Mouse (Mus musculus) embryonic facial prominence, embryonic 13.5 days (tissue): ENCODE measurements at regions not wholly inside any gene's neighbourhood (a gene's known extent, or its start where the extent isn't known, plus 50 kb on each side); places are given as distances from the start of the nearest gene placed in this dataset.

ENCODE experiments used
- ATAC-seq: fragments of 200-750 bp; cut with Nextera tagmentation; 2 replicates; pipeline ENCODE4 v1.8.0; 2017; ENCODE audit warnings: low read depth; ENCODE audit not compliant: insufficient number of reproducible peaks, insufficient read depth, low FRiP score, low TSS enrichment
- H3K27ac ChIP-seq: fragments of 300-500 bp; sonication (generic); 2 replicates; pipeline ENCODE4 v1.5.1; 2015; ENCODE audit warnings: moderate library complexity, mild to moderate bottlenecking, inconsistent platforms
- H3K27me3 ChIP-seq: fragments of 300-500 bp; sonication (generic); 2 replicates; pipeline ENCODE4 v1.6.1; 2015; ENCODE audit warnings: mild to moderate bottlenecking, inconsistent platforms
- H3K36me3 ChIP-seq: fragments of 300-500 bp; sonication (generic); 2 replicates; pipeline ENCODE4 v1.6.1; 2015; ENCODE audit warnings: mild to moderate bottlenecking, inconsistent platforms
- H3K4me1 ChIP-seq: fragments of 300-500 bp; sonication (generic); 2 replicates; pipeline ENCODE4 v1.6.1; 2015; ENCODE audit warnings: inconsistent platforms
- H3K4me2 ChIP-seq: fragments of 300-500 bp; sonication (generic); 2 replicates; pipeline ENCODE4 v1.6.1; 2015; ENCODE audit warnings: moderate library complexity, mild to moderate bottlenecking, inconsistent platforms
- H3K4me3 ChIP-seq: fragments of 300-500 bp; sonication (generic); 2 replicates; pipeline ENCODE4 v1.5.1; 2015; ENCODE audit warnings: mild to moderate bottlenecking, inconsistent platforms
- H3K9ac ChIP-seq: fragments of 300-500 bp; sonication (generic); 2 replicates; pipeline ENCODE4 v1.6.1; 2015; ENCODE audit warnings: mild to moderate bottlenecking, inconsistent platforms
- H3K9me3 ChIP-seq: fragments of 300-500 bp; sonication (generic); 2 replicates; pipeline ENCODE4 v1.6.1; 2016; ENCODE audit warnings: inconsistent platforms
- WGBS: fragments of 180-500 bp; shearing (Covaris S2); methylation state at CpG from one replicate; pipeline ENCODE4 v1.1.7; 2015; ENCODE audit warnings: mixed read lengths; 5-methylcytosine and 5-hydroxymethylcytosine counted together

DNA sequence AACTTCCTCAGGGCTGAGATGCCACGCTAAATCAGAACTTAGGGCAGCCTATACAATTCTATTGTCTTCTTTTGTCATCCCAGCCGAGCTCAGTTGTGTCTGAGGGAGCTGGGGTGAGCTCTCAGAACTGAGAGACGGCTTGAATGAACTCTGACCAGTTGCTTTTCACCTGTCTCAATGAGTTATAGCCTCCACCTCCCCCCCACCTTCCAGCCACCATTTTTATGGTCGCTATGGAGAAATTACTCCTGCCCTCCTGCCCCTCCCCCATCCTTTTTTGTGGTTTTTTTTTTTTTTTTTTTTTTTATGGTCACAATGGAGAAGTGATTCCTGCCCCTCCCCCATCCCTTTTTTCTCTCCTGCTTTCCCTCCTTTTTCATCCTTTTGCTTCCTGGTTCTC lies 251.6 kb upstream of the Gm10131 start:
- H3K4me2 ChIP-seq, result no peak overlapping the region
- H3K27me3 ChIP-seq, result no peaks in the 10 kb centered on the region
- no peak for ATAC-seq
- H3K4me1 ChIP-seq, result no peaks in the 10 kb centered on the region
- H3K9ac ChIP-seq, result no peak overlapping the region
- WGBS, result 75% methylated on average over 4 of the region's 4 CpGs
- H3K4me3 ChIP-seq, result no peak overlapping the region
- no peak overlapping the region for H3K27ac ChIP-seq
- H3K9me3 ChIP-seq, result no peaks in the 10 kb centered on the region
- no peaks in the 10 kb centered on the region for H3K36me3 ChIP-seq

GRCm38 (mm10) chr8:34361377-34361776 lies 249.8 kb upstream of the Gm10131 start:
- Histone ChIP-seq H3K9ac (no peak overlapping the region), H3K27ac (no peak overlapping the region), H3K4me1 (no peaks in the 10 kb centered on the region), H3K4me2 (no peak overlapping the region), H3K36me3 (no peaks in the 10 kb centered on the region), H3K9me3 (no peaks in the 10 kb centered on the region), H3K27me3 (no peaks in the 10 kb centered on the region), H3K4me3 (no peak overlapping the region)
- 82% methylated on average over 3 of the region's 3 CpGs for WGBS
- no peak for ATAC-seq

- ATAC-seq, result no peak
- Histone ChIP-seq H3K4me3 (no peak overlapping the region), H3K36me3 (no peaks in the 10 kb centered on the region), H3K9ac (no peak overlapping the region), H3K27me3 (no peaks in the 10 kb centered on the region), H3K4me1 (no peaks in the 10 kb centered on the region), H3K27ac (no peak overlapping the region), H3K4me2 (no peak overlapping the region), H3K9me3 (no peaks in the 10 kb centered on the region)
- 59% methylated on average over 2 of the region's 2 CpGs for WGBS
Observed at GRCm38 (mm10) chr8:34359776-34360175, 248.2 kb upstream of the Gm10131 start.

DNA sequence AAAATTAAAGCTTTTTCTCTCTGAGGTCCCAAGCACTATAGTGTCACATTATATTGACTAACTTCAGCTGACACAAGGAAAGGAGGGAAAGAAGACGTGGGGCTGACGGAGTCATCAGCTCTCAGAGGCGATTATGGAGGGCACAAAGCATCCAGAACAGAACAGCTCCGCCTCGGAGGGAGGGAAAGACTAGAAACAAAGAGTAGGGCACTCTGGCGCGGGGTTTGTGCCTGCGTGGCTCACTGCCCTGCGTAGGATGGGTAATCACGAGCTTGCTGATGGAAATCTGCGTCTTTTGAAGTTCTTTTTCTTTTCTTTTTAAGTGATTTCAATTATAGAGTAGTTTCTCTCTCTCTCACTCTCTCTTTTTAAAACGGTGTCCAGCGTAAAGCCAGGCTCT lies 243.5 kb upstream of the Gm10131 start:
- 64% methylated on average over 13 of the region's 13 CpGs for WGBS
- Histone ChIP-seq H3K9me3 (no peaks in the 10 kb centered on the region), H3K9ac (no peak overlapping the region), H3K4me1 (no peaks in the 10 kb centered on the region), H3K27ac (no peak overlapping the region), H3K4me3 (no peak overlapping the region), H3K4me2 (no peak overlapping the region), H3K36me3 (no peaks in the 10 kb centered on the region), H3K27me3 (no peaks in the 10 kb centered on the region)
- no peak for ATAC-seq

- Histone ChIP-seq H3K9me3 (no peaks in the 10 kb centered on the region), H3K27me3 (no peaks in the 10 kb centered on the region), H3K4me1 (no peaks in the 10 kb centered on the region), H3K27ac (peak overlapping the region; percentile 60; the same call in 1 of the 2 replicates), H3K9ac (no peak overlapping the region), H3K36me3 (no peaks in the 10 kb centered on the region), H3K4me3 (no peak overlapping the region), H3K4me2 (no peak overlapping the region)
- WGBS, result 64% methylated on average over 6 of the region's 6 CpGs
- no peak for ATAC-seq
Observed at GRCm38 (mm10) chr8:34353140-34353855, 241.8 kb upstream of the Gm10131 start.

DNA sequence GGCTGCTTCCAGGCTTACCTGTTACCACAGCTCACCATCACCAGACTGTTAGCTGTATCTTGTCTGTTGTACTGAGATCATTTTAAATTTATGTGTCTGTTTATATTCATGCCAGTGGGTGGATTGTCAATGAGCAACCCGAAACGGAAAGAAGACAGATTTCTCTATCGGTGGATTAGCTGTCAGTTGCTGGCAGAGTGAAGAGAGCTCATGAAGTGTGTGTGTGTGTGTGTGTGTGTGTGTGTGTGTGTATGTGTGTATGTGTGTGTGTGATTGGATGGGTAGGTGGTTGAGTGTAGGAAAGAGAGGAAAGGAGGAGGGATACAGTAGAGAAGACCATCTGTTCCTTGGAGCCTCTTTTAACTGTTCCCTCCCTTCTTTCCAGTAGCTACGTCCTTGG lies 223.3 kb upstream of the Gm10131 start:
- H3K9me3 ChIP-seq, result no peaks in the 10 kb centered on the region
- no peaks in the 10 kb centered on the region for H3K27me3 ChIP-seq
- H3K4me2 ChIP-seq, result no peak overlapping the region
- H3K4me1 ChIP-seq, result no peaks in the 10 kb centered on the region
- no peaks in the 10 kb centered on the region for H3K36me3 ChIP-seq
- WGBS, result 85% methylated on average over 4 of the region's 4 CpGs
- H3K9ac ChIP-seq, result no peak overlapping the region
- no peak overlapping the region for H3K27ac ChIP-seq
- no peak overlapping the region for H3K4me3 ChIP-seq
- ATAC-seq, result no peak

DNA sequence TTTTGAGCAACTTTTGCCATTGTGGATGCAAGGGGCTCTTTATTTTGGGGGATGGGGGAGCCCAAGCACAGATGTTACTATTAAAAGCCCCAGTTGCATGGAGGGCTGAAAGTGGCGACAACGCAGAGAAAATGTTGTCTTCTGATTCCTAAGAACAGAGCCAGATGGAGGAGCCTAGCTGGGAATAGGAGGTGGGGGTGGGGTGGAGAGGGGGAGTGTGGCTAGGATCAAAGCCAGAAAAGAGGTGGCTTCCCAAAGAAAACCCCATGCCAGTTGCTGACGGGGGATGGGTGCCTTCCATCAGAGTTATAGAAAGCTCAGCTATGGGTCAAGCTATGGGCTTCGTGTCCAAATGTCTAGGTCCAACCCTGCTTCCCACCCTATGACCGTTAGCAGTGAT lies 220.1 kb upstream of the Gm10131 start:
- Histone ChIP-seq H3K27ac (no peak overlapping the region), H3K9ac (no peak overlapping the region), H3K9me3 (no peaks in the 10 kb centered on the region), H3K4me1 (peaks cover 5% of the 10 kb centered on the region), H3K4me3 (no peak overlapping the region), H3K4me2 (no peak overlapping the region), H3K27me3 (0 out of 2 replicates have a peak, but pooled peaks cover 4% of the 10 kb centered on the region), H3K36me3 (no peaks in the 10 kb centered on the region)
- ATAC-seq, result no peak
- WGBS, result 58% methylated on average over 5 of the region's 5 CpGs

GRCm38 (mm10) chr8:34326614-34326965 lies 215.1 kb upstream of the Gm10131 start:
- Histone ChIP-seq H3K4me2 (peak overlapping the region; percentile 66), H3K9me3 (no peaks in the 10 kb centered on the region), H3K27ac (no peak overlapping the region), H3K36me3 (no peaks in the 10 kb centered on the region), H3K27me3 (peaks cover 23% of the 10 kb centered on the region), H3K4me1 (peaks cover 19% of the 10 kb centered on the region), H3K4me3 (peak overlapping the region; percentile 34), H3K9ac (peak overlapping the region; percentile 37)
- WGBS, result 4% methylated on average over 15 of the region's 15 CpGs
- ATAC-seq, result no peak

DNA sequence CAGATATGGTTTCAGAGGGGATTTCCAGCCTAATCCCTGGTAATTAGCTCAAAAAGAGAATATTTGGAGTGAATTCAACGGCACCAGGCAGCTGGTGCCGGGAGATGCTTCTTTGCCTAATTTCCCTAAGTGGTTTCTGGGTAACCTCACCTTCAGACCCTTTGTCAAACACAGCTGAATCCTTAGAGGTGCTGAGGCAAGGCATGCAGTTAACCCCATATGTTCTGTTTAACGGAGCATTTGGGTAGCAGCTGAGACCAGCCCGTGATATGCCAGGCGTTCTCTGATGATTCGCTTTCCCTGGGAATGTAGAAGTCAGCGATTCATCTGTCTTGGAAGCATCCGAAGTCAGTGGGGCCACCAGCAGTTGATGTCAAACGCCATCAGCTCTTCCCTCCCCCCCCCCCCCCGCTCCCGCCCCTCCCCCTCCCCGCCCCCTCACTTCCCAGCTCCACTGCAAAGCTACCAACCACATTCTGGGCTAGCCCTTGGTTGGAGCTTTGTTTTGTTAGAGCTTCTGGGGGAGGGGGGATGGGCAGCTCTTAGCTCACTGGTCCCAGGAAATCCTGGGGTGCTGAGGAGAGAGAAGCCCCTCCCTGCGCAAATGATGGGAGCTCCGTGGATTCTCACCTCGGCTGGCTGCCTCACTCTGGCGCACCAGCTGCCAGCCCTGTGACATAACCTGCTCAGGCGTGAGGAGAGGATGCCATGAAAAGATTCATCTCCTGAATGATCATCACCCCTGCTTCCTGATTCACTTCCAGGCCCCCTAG lies 214.5 kb upstream of the Gm10131 start:
- Histone ChIP-seq H3K4me1 (peaks cover 19% of the 10 kb centered on the region), H3K4me2 (peak overlapping the region; percentile 66), H3K27ac (no peak overlapping the region), H3K36me3 (no peaks in the 10 kb centered on the region), H3K9ac (peak overlapping the region; percentile 37), H3K27me3 (peaks cover 23% of the 10 kb centered on the region), H3K9me3 (no peaks in the 10 kb centered on the region), H3K4me3 (peak overlapping the region; percentile 34)
- ATAC-seq, result no peak
- WGBS, result under 1% methylated on average over 14 of the region's 17 CpGs

- Histone ChIP-seq H3K4me1 (peaks cover 9% of the 10 kb centered on the region; the same call in 1 of the 2 replicates), H3K27me3 (peaks cover 6% of the 10 kb centered on the region), H3K9ac (no peak overlapping the region), H3K9me3 (no peaks in the 10 kb centered on the region), H3K4me3 (no peak overlapping the region), H3K27ac (no peak overlapping the region), H3K4me2 (no peak overlapping the region), H3K36me3 (no peaks in the 10 kb centered on the region)
- no peak for ATAC-seq
- WGBS, result 39% methylated on average over 6 of the region's 6 CpGs
Observed at GRCm38 (mm10) chr8:34320158-34320587, 208.6 kb upstream of the Gm10131 start.

- peaks cover 1% of the 10 kb centered on the region for H3K27me3 ChIP-seq
- H3K4me2 ChIP-seq, result no peak overlapping the region
- no peak overlapping the region for H3K9ac ChIP-seq
- ATAC-seq, result no peak
- H3K27ac ChIP-seq, result no peak overlapping the region
- H3K36me3 ChIP-seq, result no peaks in the 10 kb centered on the region
- no peaks in the 10 kb centered on the region for H3K9me3 ChIP-seq
- 88% methylated on average over 5 of the region's 5 CpGs for WGBS
- H3K4me3 ChIP-seq, result no peak overlapping the region
- H3K4me1 ChIP-seq, result peaks cover 6% of the 10 kb centered on the region; the same call in 1 of the 2 replicates
Observed at GRCm38 (mm10) chr8:34319719-34320118, 208.2 kb upstream of the Gm10131 start.

DNA sequence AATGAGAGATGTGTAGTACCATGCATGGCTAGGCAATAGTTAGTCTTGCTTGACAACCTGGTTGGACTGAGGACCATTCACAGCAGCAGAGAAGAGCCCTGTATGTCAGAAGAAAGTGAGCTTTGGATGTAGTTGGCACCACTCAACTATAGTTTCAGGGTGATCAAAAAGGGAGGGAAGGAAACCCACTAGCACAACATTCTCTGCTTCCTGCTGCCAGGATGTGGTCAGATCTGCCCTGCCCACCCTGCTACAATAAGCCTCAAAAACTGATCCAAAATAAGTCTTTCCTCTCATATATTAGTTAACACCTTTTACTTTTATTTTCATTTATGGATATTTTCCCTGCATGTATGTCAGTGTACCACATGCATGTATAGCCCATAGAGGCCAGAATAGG lies 203.7 kb upstream of the Gm10131 start:
- Histone ChIP-seq H3K4me2 (no peak overlapping the region), H3K4me1 (0 out of 2 replicates have a peak, but pooled peaks cover 5% of the 10 kb centered on the region), H3K36me3 (no peaks in the 10 kb centered on the region), H3K27ac (no peak overlapping the region), H3K9ac (no peak overlapping the region), H3K27me3 (no peaks in the 10 kb centered on the region), H3K9me3 (no peaks in the 10 kb centered on the region), H3K4me3 (no peak overlapping the region)
- ATAC-seq, result no peak
